Comparison of ENCODE assay signal across 28 mouse cellular contexts in the genomic region with DNA sequence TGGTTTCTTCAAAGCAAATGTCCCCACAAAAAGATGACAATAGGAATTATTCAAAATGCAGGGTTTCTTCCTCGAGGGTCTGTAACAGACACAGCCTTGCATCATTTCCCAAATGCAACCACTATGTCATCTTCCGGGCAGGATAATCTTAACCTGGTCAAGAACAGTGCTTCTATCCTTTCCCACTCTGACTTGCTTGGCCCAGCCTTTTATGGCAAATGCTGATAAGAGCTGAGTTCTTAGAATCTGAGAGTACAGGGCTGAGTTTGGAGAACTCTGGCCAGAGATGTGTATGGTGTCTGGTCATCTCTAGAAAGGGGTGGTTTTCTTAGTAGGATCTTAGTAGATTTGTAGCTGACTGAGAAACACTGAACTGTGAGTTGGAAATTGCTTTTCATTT. TPM values are rescaled to one million over a fixed set of nuclear protein-coding genes. Genes with fewer than 3 reads are reported as not detected.
A peak's percentile ranks its signal among the peaks of the same experiment; 100 is the strongest.
DNase-seq lines count a peak whose midpoint lies in the region; ATAC-seq and TF ChIP-seq lines count a peak whose summit lies in the region.
"Had no signal": no experiment of that assay in that cellular context is flagged by ENCODE, and none has a peak within 500 bp of the region (broad histone marks: within the 10 kb centered on the region; RNA-seq: fewer than 3 reads in every experiment).

No protein-coding gene starts in this region.

- H3K9ac ChIP-seq in intestine, embryonic 16.5 days (ENCODE audit: low read depth, low read length): no peak overlapping the region
- H3K9ac ChIP-seq in intestine, postnatal 0 days (ENCODE audit: low read depth, low read length): no peak overlapping the region
- no peak overlapping the region for H3K9ac ChIP-seq in liver, embryonic 12.5 days
- no peak overlapping the region for H3K9ac ChIP-seq in hindbrain, embryonic 16.5 days (ENCODE audit: low read depth, low read length)
- H3K9ac ChIP-seq in midbrain, embryonic 14.5 days (replicated peaks; ENCODE audit: low read length): no peak overlapping the region
- H3K9ac ChIP-seq: embryonic facial prominence, embryonic 13.5 days; forebrain, postnatal 0 days; limb, embryonic 15.5 days had no signal

- H3K9me3 ChIP-seq in intestine, embryonic 16.5 days (ENCODE audit: control insufficient read depth, low read length): no peaks in the 10 kb centered on the region
- no peaks in the 10 kb centered on the region for H3K9me3 ChIP-seq in intestine, postnatal 0 days (ENCODE audit: control insufficient read depth)
- no peaks in the 10 kb centered on the region for H3K9me3 ChIP-seq in liver, embryonic 12.5 days (replicated peaks)
- no peaks in the 10 kb centered on the region for H3K9me3 ChIP-seq in hindbrain, embryonic 16.5 days (ENCODE audit: control insufficient read depth, low read length)
- H3K9me3 ChIP-seq in midbrain, embryonic 14.5 days (ENCODE audit: control insufficient read depth, low read length): no peaks in the 10 kb centered on the region
- H3K9me3 ChIP-seq: embryonic facial prominence, embryonic 13.5 days; limb, embryonic 15.5 days; midbrain, embryonic 10.5 days had no signal

- ATAC-seq in intestine, embryonic 16.5 days: peak; percentile 38; the same call in 1 of the 2 replicates
- no peak for ATAC-seq in intestine, postnatal 0 days
- ATAC-seq in liver, embryonic 12.5 days: peak; percentile 96
- peak; percentile 75 for ATAC-seq in megakaryocyte-erythroid progenitor cell, adult 5-6 weeks (replicated peaks; ENCODE audit: low FRiP score, low TSS enrichment, poor library complexity, severe bottlenecking)
- no peak for ATAC-seq in hindbrain, embryonic 16.5 days
- no peak for ATAC-seq in midbrain, embryonic 14.5 days (ENCODE audit: low FRiP score, low TSS enrichment)
- ATAC-seq: forebrain, postnatal 0 days; hindbrain, postnatal 0 days had no signal

- 83% methylated on average over 2 of the region's 2 CpGs for WGBS in intestine, embryonic 16.5 days
- WGBS in intestine, postnatal 0 days: 76% methylated on average over 2 of the region's 2 CpGs
- WGBS in liver, embryonic 12.5 days (ENCODE audit: insufficient replicate concordance): 18% methylated on average over 2 of the region's 2 CpGs
- 78% methylated on average over 2 of the region's 2 CpGs for WGBS in hindbrain, embryonic 16.5 days
- 92% methylated on average over 2 of the region's 2 CpGs for WGBS in midbrain, embryonic 14.5 days

- no peak overlapping the region for H3K27ac ChIP-seq in intestine, embryonic 16.5 days (ENCODE audit: low read length)
- no peak overlapping the region for H3K27ac ChIP-seq in intestine, postnatal 0 days (ENCODE audit: low read depth, low read length)
- peak overlapping the region; percentile 86 for H3K27ac ChIP-seq in liver, embryonic 12.5 days
- no peak overlapping the region for H3K27ac ChIP-seq in hindbrain, embryonic 16.5 days (ENCODE audit: low read depth, low read length)
- H3K27ac ChIP-seq in midbrain, embryonic 14.5 days (replicated peaks; ENCODE audit: low read depth, low read length): no peak overlapping the region
- H3K27ac ChIP-seq: embryonic facial prominence, embryonic 13.5 days; hindbrain, postnatal 0 days; limb, embryonic 15.5 days; midbrain, embryonic 10.5 days had no signal

- TF ChIP-seq CTCF in intestine, postnatal 0 days (IDR thresholded peaks at IDR 0.05; ENCODE audit: low read depth): no peak

- no peak overlapping the region for H3K4me2 ChIP-seq in intestine, embryonic 16.5 days (ENCODE audit: low read depth, low read length)
- no peak overlapping the region for H3K4me2 ChIP-seq in intestine, postnatal 0 days (replicated peaks; ENCODE audit: low read depth)
- H3K4me2 ChIP-seq in liver, embryonic 12.5 days: peak overlapping the region; percentile 48
- no peak overlapping the region for H3K4me2 ChIP-seq in hindbrain, embryonic 16.5 days (ENCODE audit: low read length)
- no peak overlapping the region for H3K4me2 ChIP-seq in midbrain, embryonic 14.5 days (ENCODE audit: low read length)
- H3K4me2 ChIP-seq: embryonic facial prominence, embryonic 13.5 days; limb, embryonic 15.5 days had no signal

- DNase-seq in c-Kit-negative CD71-positive TER-119-positive erythroid progenitor cells, embryonic 14.5 days (ENCODE audit: low read depth, low spot score): peak; percentile 55
- DNase-seq in midbrain, embryonic 14.5 days: no peak
- DNase-seq: adrenal gland, adult 8-10 months; cerebellum, adult 11 months; cerebellum, postnatal 14 days; forebrain, postnatal 0 days; heart, postnatal 36 days; kidney, adult 8-10 months; kidney, postnatal 25 days; lung, postnatal 10 days; right cerebral cortex, postnatal 4 days; thymus, postnatal 36 days had no signal

- no peaks in the 10 kb centered on the region for H3K4me1 ChIP-seq in intestine, embryonic 16.5 days (ENCODE audit: control insufficient read depth, insufficient read depth, low read length)
- H3K4me1 ChIP-seq in intestine, postnatal 0 days (replicated peaks; ENCODE audit: control insufficient read depth, insufficient read depth, low read length): no peaks in the 10 kb centered on the region
- peaks cover 46% of the 10 kb centered on the region for H3K4me1 ChIP-seq in liver, embryonic 12.5 days
- H3K4me1 ChIP-seq in hindbrain, embryonic 16.5 days (ENCODE audit: control insufficient read depth, insufficient read depth, low read depth, low read length): no peaks in the 10 kb centered on the region
- H3K4me1 ChIP-seq in midbrain, embryonic 14.5 days (ENCODE audit: control insufficient read depth, insufficient read depth, low read length): no peaks in the 10 kb centered on the region
- H3K4me1 ChIP-seq: embryonic facial prominence, embryonic 13.5 days; limb, embryonic 15.5 days had no signal

- no peaks in the 10 kb centered on the region for H3K27me3 ChIP-seq in intestine, embryonic 16.5 days (replicated peaks; ENCODE audit: control insufficient read depth, insufficient read depth, low read length)
- H3K27me3 ChIP-seq in intestine, postnatal 0 days (replicated peaks; ENCODE audit: control insufficient read depth, insufficient read depth, low read length): no peaks in the 10 kb centered on the region
- H3K27me3 ChIP-seq in liver, embryonic 12.5 days (replicated peaks): no peaks in the 10 kb centered on the region
- no peaks in the 10 kb centered on the region for H3K27me3 ChIP-seq in hindbrain, embryonic 16.5 days (replicated peaks; ENCODE audit: control insufficient read depth, insufficient read depth, low read length)
- no peaks in the 10 kb centered on the region for H3K27me3 ChIP-seq in midbrain, embryonic 14.5 days (ENCODE audit: control insufficient read depth, insufficient read depth, low read length)
- H3K27me3 ChIP-seq: CH12.LX; embryonic facial prominence, embryonic 13.5 days; limb, embryonic 15.5 days had no signal

- H3K36me3 ChIP-seq in intestine, embryonic 16.5 days (ENCODE audit: control insufficient read depth, insufficient read depth, low read length): no peaks in the 10 kb centered on the region
- no peaks in the 10 kb centered on the region for H3K36me3 ChIP-seq in intestine, postnatal 0 days (ENCODE audit: control insufficient read depth, insufficient read depth)
- no peaks in the 10 kb centered on the region for H3K36me3 ChIP-seq in liver, embryonic 12.5 days
- no peaks in the 10 kb centered on the region for H3K36me3 ChIP-seq in hindbrain, embryonic 16.5 days (ENCODE audit: control insufficient read depth, insufficient read depth, low read length)
- no peaks in the 10 kb centered on the region for H3K36me3 ChIP-seq in midbrain, embryonic 14.5 days (ENCODE audit: control insufficient read depth, insufficient read depth, low read length)
- H3K36me3 ChIP-seq: embryonic facial prominence, embryonic 13.5 days; limb, embryonic 15.5 days; midbrain, embryonic 10.5 days had no signal

- H3K4me3 ChIP-seq in intestine, embryonic 16.5 days (ENCODE audit: low read length): no peak overlapping the region
- H3K4me3 ChIP-seq in intestine, postnatal 0 days (ENCODE audit: low read depth, low read length): no peak overlapping the region
- no peak overlapping the region; the same call in 1 of the 2 replicates for H3K4me3 ChIP-seq in liver, embryonic 12.5 days
- no peak overlapping the region for H3K4me3 ChIP-seq in hindbrain, embryonic 16.5 days (ENCODE audit: low read length)
- H3K4me3 ChIP-seq in midbrain, embryonic 14.5 days (replicated peaks; ENCODE audit: low read depth, low read length): no peak overlapping the region
- H3K4me3 ChIP-seq: embryonic facial prominence, embryonic 13.5 days; limb, embryonic 15.5 days; midbrain, embryonic 10.5 days had no signal

RNA-seq across cellular contexts. Expression of a gene that starts 4.3 kb away (rescaled TPM):
- not detected in 2 replicates for polyA plus RNA-seq in intestine, embryonic 16.5 days (2015; fragmentation: Nextera tagmentation; extraction: Ambion mirVana)
- not detected in 2 replicates for polyA plus RNA-seq in intestine, postnatal 0 days (2015; fragmentation: Nextera tagmentation; extraction: Ambion mirVana)
- 0.67 and 0.80 TPM in 2 replicates for polyA plus RNA-seq in liver, embryonic 12.5 days (2016; fragmentation: Nextera tagmentation; extraction: Ambion mirVana)
- total RNA-seq in megakaryocyte-erythroid progenitor cell, adult 5-6 weeks (2014; fragmentation: Nextera tagmentation): not detected in 2 replicates
- total RNA-seq in megakaryocyte-erythroid progenitor cell, adult 5-6 weeks (2017): 5.1 TPM in 1 of 2 replicates, not detected in the other
- not detected in 2 replicates for polyA plus RNA-seq in hindbrain, embryonic 16.5 days (2015; fragmentation: Nextera tagmentation; extraction: Ambion mirVana)
- not detected in 2 replicates for polyA plus RNA-seq in midbrain, embryonic 14.5 days (2014; fragmentation: Nextera tagmentation; extraction: Ambion mirVana)
- total RNA-seq: adrenal gland, adult 8-10 months; CH12.LX; gastrocnemius, adult 18-20 months; heart, postnatal 36 days; hindbrain, postnatal 0 days; layer of hippocampus, adult 8-10 months; left cerebral cortex, adult 18-20 months; left cerebral cortex, postnatal 36 days had no signal
- polyA plus RNA-seq: embryonic facial prominence, embryonic 13.5 days; forebrain, postnatal 0 days; heart, embryonic 14.5 days; hindbrain, postnatal 0 days; limb, embryonic 15.5 days; neural tube, embryonic 11.5 days had no signal

RNA-seq across cellular contexts. Expression of a gene that starts 31.8 kb away (rescaled TPM):
- 11.1 and 11.9 TPM in 2 replicates for polyA plus RNA-seq in intestine, embryonic 16.5 days (2015; fragmentation: Nextera tagmentation; extraction: Ambion mirVana)
- 4.7 and 6.3 TPM in 2 replicates for polyA plus RNA-seq in intestine, postnatal 0 days (2015; fragmentation: Nextera tagmentation; extraction: Ambion mirVana)
- polyA plus RNA-seq in liver, embryonic 12.5 days (2016; fragmentation: Nextera tagmentation; extraction: Ambion mirVana): 17.3 and 19.1 TPM in 2 replicates
- 16.7 and 23.1 TPM in 2 replicates for total RNA-seq in megakaryocyte-erythroid progenitor cell, adult 5-6 weeks (2014; fragmentation: Nextera tagmentation)
- total RNA-seq in megakaryocyte-erythroid progenitor cell, adult 5-6 weeks (2017): 34.6 and 42.4 TPM in 2 replicates
- polyA plus RNA-seq in hindbrain, embryonic 16.5 days (2015; fragmentation: Nextera tagmentation; extraction: Ambion mirVana): 7.4 and 10.3 TPM in 2 replicates
- 9.2 and 14.8 TPM in 2 replicates for polyA plus RNA-seq in midbrain, embryonic 14.5 days (2014; fragmentation: Nextera tagmentation; extraction: Ambion mirVana)

RNA-seq across cellular contexts. Expression of a gene that starts 53.4 kb away (rescaled TPM):
- polyA plus RNA-seq in intestine, embryonic 16.5 days (2015; fragmentation: Nextera tagmentation; extraction: Ambion mirVana): 222 and 249 TPM in 2 replicates
- 141 and 150 TPM in 2 replicates for polyA plus RNA-seq in intestine, postnatal 0 days (2015; fragmentation: Nextera tagmentation; extraction: Ambion mirVana)
- 108 and 112 TPM in 2 replicates for polyA plus RNA-seq in liver, embryonic 12.5 days (2016; fragmentation: Nextera tagmentation; extraction: Ambion mirVana)
- total RNA-seq in megakaryocyte-erythroid progenitor cell, adult 5-6 weeks (2014; fragmentation: Nextera tagmentation): 32.9 and 35.4 TPM in 2 replicates
- total RNA-seq in megakaryocyte-erythroid progenitor cell, adult 5-6 weeks (2017): 32.5 and 52.3 TPM in 2 replicates
- polyA plus RNA-seq in hindbrain, embryonic 16.5 days (2015; fragmentation: Nextera tagmentation; extraction: Ambion mirVana): 148 TPM in 2 replicates
- polyA plus RNA-seq in midbrain, embryonic 14.5 days (2014; fragmentation: Nextera tagmentation; extraction: Ambion mirVana): 130 and 138 TPM in 2 replicates

Comparison
In these comparisons a context has a peak if more than half of its experiments do, and no peak if none do; other contexts are left out.
1. ATAC-seq: peak in intestine, embryonic 16.5 days (single experiment), liver, embryonic 12.5 days (single experiment) and megakaryocyte-erythroid progenitor cell, adult 5-6 weeks (single experiment); none in intestine, postnatal 0 days (single experiment), hindbrain, embryonic 16.5 days (single experiment) and midbrain, embryonic 14.5 days (single experiment).